Mouse (Mus musculus) hindbrain, embryonic 14.5 days (tissue): ENCODE measurements around the gene Zfp69. TPM values are rescaled to one million over a fixed set of nuclear protein-coding genes. Genes with fewer than 3 reads are reported as not detected.

Source experiments
- ATAC-seq: fragments of 200-750 bp; cut with Nextera tagmentation; 2 replicates; pipeline ENCODE4 v1.8.0; 2017; ENCODE audit warnings: moderate number of reproducible peaks, mild to moderate bottlenecking, moderate TSS enrichment, moderate library complexity; ENCODE audit not compliant: low FRiP score
- DNase-seq: peaks from one replicate; pipeline ENCODE4 v3.0.0-alpha.2; 2015; ENCODE audit warnings: low spot score
- H3K27ac ChIP-seq: fragments of 300-500 bp; sonication (generic); 2 replicates; pipeline ENCODE4 v1.5.1; 2014; ENCODE audit warnings: mild to moderate bottlenecking, moderate library complexity
- H3K27me3 ChIP-seq: fragments of 300-500 bp; sonication (generic); 2 replicates; pipeline ENCODE4 v1.6.1; 2014; ENCODE audit warnings: mild to moderate bottlenecking, low read length, mixed read lengths; ENCODE audit not compliant: control insufficient read depth, insufficient read depth
- H3K36me3 ChIP-seq: fragments of 300-500 bp; sonication (generic); replicated peaks from 2 replicates; pipeline ENCODE4 v1.6.1; 2014; ENCODE audit not compliant: control insufficient read depth, insufficient read depth
- H3K4me1 ChIP-seq: fragments of 300-500 bp; sonication (generic); replicated peaks from 2 replicates; pipeline ENCODE4 v1.6.1; 2014; ENCODE audit warnings: antibody characterized with exemption, low read length, mixed read lengths; ENCODE audit not compliant: control insufficient read depth, insufficient read depth
- H3K4me2 ChIP-seq: fragments of 300-500 bp; sonication (generic); replicated peaks from 2 replicates; pipeline ENCODE4 v1.6.1; 2014; ENCODE audit warnings: mild to moderate bottlenecking, moderate library complexity
- H3K4me3 ChIP-seq: fragments of 300-500 bp; sonication (generic); replicated peaks from 2 replicates; pipeline ENCODE4 v1.5.1; 2014; ENCODE audit warnings: mild to moderate bottlenecking, low read length
- H3K9ac ChIP-seq: fragments of 300-500 bp; sonication (generic); 2 replicates; pipeline ENCODE4 v1.6.1; 2014
- H3K9me3 ChIP-seq: fragments of 300-500 bp; sonication (generic); 2 replicates; pipeline ENCODE4 v1.6.1; 2016; ENCODE audit warnings: low read length; ENCODE audit not compliant: control insufficient read depth
- WGBS: fragments of 180-500 bp; shearing (Covaris S2); extraction: QIAGEN DNeasy Blood & Tissue Kit; methylation state at CpG from one replicate; pipeline ENCODE4 v1.1.7; 2014; 5-methylcytosine and 5-hydroxymethylcytosine counted together
- polyA plus RNA-seq: library from polyadenylated mRNA; unstranded; fragments of >200 nt; fragmentation: Nextera tagmentation; extraction: Ambion mirVana; gene quantifications from 2 replicates; pipeline ENCODE4 v1.2.1, GENCODE M21; 2014

The Zfp69 gene
- polyA plus RNA-seq, 1 experiment from 2014 or later = 5.4 TPM

GRCm38 (mm10) chr4:120974711-120975427 lies 23.4 kb upstream of the Zfp69 start:
- no peak overlapping the region for H3K27ac ChIP-seq
- H3K4me1 ChIP-seq = no peaks in the 10 kb centered on the region
- H3K4me2 ChIP-seq = no peak overlapping the region
- DNase-seq (no peak), ATAC-seq (no peak)
- H3K9ac ChIP-seq = no peak overlapping the region
- H3K27me3 ChIP-seq = no peaks in the 10 kb centered on the region
- 88% methylated on average over 11 of the region's 11 CpGs for WGBS
- no peaks in the 10 kb centered on the region for H3K9me3 ChIP-seq
- peaks cover 69% of the 10 kb centered on the region for H3K36me3 ChIP-seq
- no peak overlapping the region for H3K4me3 ChIP-seq

DNA sequence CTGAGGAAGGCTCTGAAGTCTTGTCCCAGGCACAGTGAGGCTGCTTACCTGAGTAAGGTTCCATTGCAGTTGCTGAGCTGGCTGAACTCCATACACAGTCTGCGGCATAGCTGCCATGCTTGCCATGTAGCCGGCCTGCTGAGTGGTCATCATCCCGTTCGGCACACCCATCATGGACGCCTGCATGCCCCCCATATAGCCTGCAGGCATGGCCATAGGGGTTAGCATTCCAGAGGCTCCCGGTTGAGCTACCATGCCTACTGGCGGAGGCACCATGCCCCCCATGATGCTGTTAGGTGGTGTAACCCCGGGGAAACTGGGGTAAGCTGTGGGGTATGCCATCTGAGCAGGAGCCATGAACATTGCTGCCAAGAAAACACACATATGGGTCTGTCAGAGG lies 20.3 kb upstream of the Zfp69 start:
- Histone ChIP-seq H3K4me1 (no peaks in the 10 kb centered on the region), H3K9me3 (no peaks in the 10 kb centered on the region), H3K27ac (no peak overlapping the region), H3K27me3 (no peaks in the 10 kb centered on the region), H3K4me3 (no peak overlapping the region), H3K4me2 (no peak overlapping the region), H3K36me3 (peaks cover 91% of the 10 kb centered on the region), H3K9ac (no peak overlapping the region)
- ATAC-seq = no peak
- 89% methylated on average over 8 of the region's 8 CpGs for WGBS
- DNase-seq = no peak

GRCm38 (mm10) chr4:120969382-120970146 lies 18.1 kb upstream of the Zfp69 start:
- no peaks in the 10 kb centered on the region for H3K27me3 ChIP-seq
- peak; percentile 40 for DNase-seq
- WGBS = 85% methylated on average over 5 of the region's 5 CpGs
- peak; percentile 48; the same call in 1 of the 2 replicates for ATAC-seq
- no peak overlapping the region for H3K4me3 ChIP-seq
- no peak overlapping the region for H3K9ac ChIP-seq
- H3K9me3 ChIP-seq = no peaks in the 10 kb centered on the region
- peaks cover 72% of the 10 kb centered on the region for H3K36me3 ChIP-seq
- no peak overlapping the region for H3K4me2 ChIP-seq
- no peak overlapping the region for H3K27ac ChIP-seq
- no peaks in the 10 kb centered on the region for H3K4me1 ChIP-seq

DNA sequence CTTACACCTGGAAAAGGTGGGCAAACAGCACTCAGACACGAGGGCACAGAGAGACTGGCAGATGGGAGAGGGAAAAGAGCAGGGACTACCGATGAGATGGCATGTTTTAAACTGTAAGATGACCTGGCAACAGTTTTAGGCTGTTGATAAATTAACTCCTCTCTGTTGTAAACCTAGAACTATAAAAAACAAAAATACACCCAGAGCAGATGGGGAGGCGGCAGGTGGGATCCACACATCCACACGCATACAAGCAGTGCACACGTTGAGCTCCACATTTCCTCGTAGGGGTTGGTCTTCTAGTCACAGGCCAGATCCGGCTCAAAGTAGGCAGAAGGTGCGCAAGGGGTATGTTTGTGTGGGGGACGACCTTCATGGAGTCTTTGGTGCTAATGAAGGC lies 17.0 kb upstream of the Zfp69 start:
- Histone ChIP-seq H3K4me3 (no peak overlapping the region), H3K27ac (no peak overlapping the region), H3K36me3 (peaks cover 61% of the 10 kb centered on the region), H3K27me3 (no peaks in the 10 kb centered on the region), H3K4me1 (no peaks in the 10 kb centered on the region), H3K4me2 (no peak overlapping the region), H3K9ac (no peak overlapping the region), H3K9me3 (no peaks in the 10 kb centered on the region)
- whole genome bisulfite sequencing = 93% methylated on average over 9 of the region's 9 CpGs
- DNase-seq = no peak
- ATAC-seq = no peak

DNA sequence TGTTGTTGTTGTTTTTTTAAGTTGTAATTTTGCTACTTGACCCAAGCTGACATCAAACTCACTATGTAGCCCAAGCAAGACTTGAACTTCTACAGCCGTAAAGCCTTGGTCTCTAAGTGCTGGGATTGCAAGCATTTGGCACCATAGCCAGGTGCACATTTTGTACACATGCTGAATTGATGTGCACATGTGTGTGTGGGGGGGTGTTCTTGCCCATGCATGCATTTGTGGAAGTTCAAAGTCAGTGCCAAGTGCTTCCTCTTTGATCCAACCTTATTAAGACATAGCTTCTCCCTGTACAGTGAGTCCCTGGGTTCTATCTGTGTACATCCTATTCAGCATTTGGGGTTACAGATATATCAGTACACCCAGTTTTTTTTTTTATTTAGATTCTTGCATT lies 4.1 kb upstream of the Zfp69 start:
- DNase-seq (no peak), ATAC-seq (no peak)
- Histone ChIP-seq H3K4me2 (no peak overlapping the region), H3K4me1 (peaks cover 11% of the 10 kb centered on the region; the same call in 1 of the 2 replicates), H3K9me3 (no peaks in the 10 kb centered on the region), H3K27me3 (no peaks in the 10 kb centered on the region), H3K36me3 (no peaks in the 10 kb centered on the region), H3K4me3 (no peak overlapping the region), H3K9ac (no peak overlapping the region), H3K27ac (no peak overlapping the region)
- 94% methylated on average over 1 of the region's 1 CpGs for WGBS

DNA sequence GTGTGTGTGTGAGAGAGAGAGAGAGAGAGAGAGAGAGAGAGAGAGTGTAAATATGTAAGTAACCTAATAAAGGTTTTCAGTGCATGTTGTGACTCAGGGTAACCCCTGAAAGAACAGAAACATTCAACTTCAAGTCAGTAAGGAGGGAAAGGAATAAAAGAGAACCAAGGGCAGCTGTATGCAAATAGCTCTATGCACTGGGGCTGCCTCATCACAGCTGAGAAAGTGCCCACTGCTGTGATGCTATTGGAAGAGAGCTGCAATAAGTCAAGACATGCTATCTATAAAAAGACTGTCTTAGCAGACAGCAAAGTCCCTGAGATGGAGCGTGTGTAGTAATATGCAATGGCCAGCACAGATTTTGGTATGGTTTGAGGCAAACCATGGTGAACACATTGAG lies 2.2 kb upstream of the Zfp69 start:
- no peak for ATAC-seq
- Histone ChIP-seq H3K9ac (no peak overlapping the region), H3K36me3 (no peaks in the 10 kb centered on the region), H3K4me1 (peaks cover 12% of the 10 kb centered on the region; the same call in 1 of the 2 replicates), H3K9me3 (no peaks in the 10 kb centered on the region), H3K27me3 (no peaks in the 10 kb centered on the region), H3K4me2 (no peak overlapping the region), H3K27ac (no peak overlapping the region), H3K4me3 (no peak overlapping the region)
- WGBS = 61% methylated on average over 1 of the region's 1 CpGs
- no peak for DNase-seq

DNA sequence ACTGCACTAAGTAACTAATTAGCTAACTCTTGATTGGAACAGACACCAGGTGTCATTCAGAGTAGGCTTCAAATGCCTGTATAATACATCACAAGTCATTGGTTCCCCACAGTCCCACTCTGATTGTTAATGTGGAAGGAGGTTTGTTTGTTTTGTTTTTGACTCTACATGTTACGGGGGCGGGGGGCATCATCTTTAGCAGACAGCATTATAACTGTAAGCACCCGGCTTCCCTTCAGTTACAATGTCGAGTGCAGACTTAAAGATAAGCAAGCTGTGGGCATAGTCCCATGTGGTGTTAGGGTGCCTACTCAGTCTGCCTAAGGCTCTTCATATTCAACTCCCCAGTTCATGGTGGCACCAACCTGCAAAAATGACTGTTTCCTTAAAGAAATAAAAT lies 1.5 kb upstream of the Zfp69 start:
- DNase-seq (no peak), ATAC-seq (no peak)
- Histone ChIP-seq H3K4me1 (peaks cover 12% of the 10 kb centered on the region; the same call in 1 of the 2 replicates), H3K9ac (no peak overlapping the region), H3K4me3 (no peak overlapping the region), H3K27ac (no peak overlapping the region), H3K27me3 (no peaks in the 10 kb centered on the region), H3K36me3 (no peaks in the 10 kb centered on the region), H3K4me2 (no peak overlapping the region), H3K9me3 (no peaks in the 10 kb centered on the region)
- WGBS = 80% methylated on average over 4 of the region's 4 CpGs

DNA sequence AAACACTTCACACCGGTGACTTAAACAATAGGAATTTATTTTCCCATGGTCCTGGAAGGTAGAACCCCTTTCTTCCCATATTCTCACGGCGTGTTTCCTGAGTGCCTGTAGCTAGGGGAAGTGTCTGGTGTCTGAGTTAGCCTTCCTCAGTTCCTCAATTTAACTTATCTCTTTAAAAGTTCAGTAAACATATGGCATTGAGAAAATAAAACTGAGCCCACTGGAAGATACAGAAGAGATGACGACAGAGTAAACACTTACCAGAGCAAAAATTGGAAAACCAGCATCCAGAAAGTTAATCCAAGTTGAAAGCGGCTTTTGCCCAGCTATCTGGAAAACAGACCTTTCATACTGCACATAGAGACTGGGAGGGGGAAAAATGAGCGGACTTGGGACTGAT lies 664 bp upstream of the Zfp69 start:
- DNase-seq = peak; percentile 24
- Histone ChIP-seq H3K36me3 (peaks cover under 1% of the 10 kb centered on the region; the same call in 1 of the 2 replicates), H3K4me2 (peak overlapping the region; percentile 84), H3K27ac (peak overlapping the region; percentile 73), H3K9ac (peak overlapping the region; percentile 69), H3K27me3 (no peaks in the 10 kb centered on the region), H3K4me1 (peaks cover 12% of the 10 kb centered on the region; the same call in 1 of the 2 replicates), H3K4me3 (peak overlapping the region; percentile 74), H3K9me3 (no peaks in the 10 kb centered on the region)
- 42% methylated on average over 6 of the region's 6 CpGs for WGBS
- ATAC-seq = no peak

GRCm38 (mm10) chr4:120950763-120951427 lies 604 bp downstream of the Zfp69 start:
- Histone ChIP-seq H3K27ac (peak overlapping the region; percentile 73), H3K9ac (peak overlapping the region; percentile 69), H3K4me1 (peaks cover 12% of the 10 kb centered on the region; the same call in 1 of the 2 replicates), H3K4me2 (peak overlapping the region; percentile 84), H3K9me3 (no peaks in the 10 kb centered on the region), H3K36me3 (peaks cover 8% of the 10 kb centered on the region), H3K4me3 (peak overlapping the region; percentile 74), H3K27me3 (no peaks in the 10 kb centered on the region)
- no peak; the same call in 1 of the 2 replicates for ATAC-seq
- 7% methylated on average over 20 of the region's 20 CpGs for WGBS
- no peak for DNase-seq
